Mouse (Mus musculus) testis, postnatal 10 days (tissue): Measurements from ENCODE around the gene Tph2.
A peak's percentile ranks its signal among the peaks of the same experiment; 100 is the strongest.
"Not testable (repeated sequence)": the region's sequence is repeated elsewhere in the genome, so short reads cannot be mapped to it uniquely, and the experiment has no call there.

Experiments used
- DNase-seq: peaks from one replicate; pipeline ENCODE4 v3.0.0; 2021; ENCODE audit warnings: low spot score

The Tph2 gene

DNA sequence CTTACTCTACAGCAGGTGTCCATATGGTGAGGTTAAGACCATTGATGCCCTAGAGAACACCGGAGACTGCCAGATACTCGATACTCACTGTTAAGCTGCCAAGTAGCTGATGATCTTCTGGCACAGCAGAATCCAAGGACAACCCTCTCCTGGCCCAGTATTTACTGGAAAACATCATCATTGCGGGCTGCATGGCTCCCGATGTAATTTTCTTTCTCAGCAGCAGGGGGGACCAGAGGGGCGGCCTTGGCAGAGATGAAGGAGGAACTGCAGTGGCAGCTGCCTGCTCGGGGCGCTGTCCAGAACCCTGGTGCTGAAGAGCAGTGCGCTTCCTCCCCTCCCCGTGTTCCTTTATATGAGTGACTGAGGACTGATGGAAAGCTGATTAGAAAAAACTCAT is at the start of gene Tph2:
Gene Tph2, minus strand, starts transcription at position 326 of the 400 bp plus-strand sequence.
- peak; percentile 90 for DNase-seq

DNA sequence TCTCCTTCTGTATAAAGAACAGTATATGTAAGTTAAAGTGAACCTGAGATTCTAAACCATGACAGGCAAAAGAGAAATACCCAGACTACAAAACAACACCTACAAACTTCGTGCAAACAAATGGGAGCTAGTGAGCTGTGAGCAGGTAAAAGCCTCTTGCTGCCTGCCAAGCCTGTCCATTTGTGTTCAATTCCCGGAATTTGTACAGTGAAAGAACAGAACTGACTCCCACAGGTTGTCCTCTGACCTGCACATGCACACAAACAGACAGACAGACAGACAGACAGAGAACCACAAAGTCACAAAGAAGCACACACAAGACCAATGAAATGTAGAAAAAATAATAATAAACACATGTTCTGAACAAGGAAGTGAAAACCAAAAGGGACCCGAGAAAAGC is 49.0 kb upstream of the Tph2 start:
- no peak for DNase-seq

DNA sequence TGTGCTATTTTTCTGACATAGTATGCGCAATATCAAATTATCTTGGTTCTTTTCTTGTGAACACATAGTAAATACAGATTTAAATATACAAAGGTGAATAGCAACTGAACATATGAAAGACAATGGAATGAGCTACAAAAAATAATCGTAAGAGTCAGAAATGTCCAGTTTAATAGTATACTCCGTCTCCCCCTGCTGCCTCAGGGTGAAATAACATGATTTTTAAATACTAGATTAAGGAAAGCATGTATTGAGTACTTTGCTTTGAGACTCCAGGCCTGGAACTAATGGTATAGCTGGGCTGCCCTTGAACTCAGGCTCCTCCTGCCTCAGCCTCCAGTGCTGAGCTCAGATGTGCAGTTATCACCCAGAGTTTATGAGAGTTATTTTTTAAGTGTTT is 47.7 kb upstream of the Tph2 start:
- DNase-seq = no peak

DNA sequence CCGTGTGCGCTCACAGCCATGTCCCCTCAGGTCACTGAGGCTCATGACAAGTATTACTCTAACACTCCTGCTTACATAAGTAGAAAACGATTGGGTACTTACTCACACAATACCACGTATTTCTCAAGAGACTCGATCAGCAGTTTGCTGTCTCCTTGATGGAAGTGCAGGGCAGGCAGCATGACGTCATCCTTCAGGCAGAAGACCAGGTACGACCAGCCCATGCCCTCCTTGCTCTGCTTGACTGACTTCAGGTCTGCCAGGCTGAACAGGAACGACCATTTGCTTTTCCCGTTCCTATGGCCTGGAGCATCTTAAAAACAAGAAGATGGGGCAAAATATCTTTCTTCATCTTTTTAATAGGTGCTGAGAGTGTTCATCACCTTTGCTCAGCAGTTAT is 44.2 kb upstream of the Tph2 start:
- no peak for DNase-seq

DNA sequence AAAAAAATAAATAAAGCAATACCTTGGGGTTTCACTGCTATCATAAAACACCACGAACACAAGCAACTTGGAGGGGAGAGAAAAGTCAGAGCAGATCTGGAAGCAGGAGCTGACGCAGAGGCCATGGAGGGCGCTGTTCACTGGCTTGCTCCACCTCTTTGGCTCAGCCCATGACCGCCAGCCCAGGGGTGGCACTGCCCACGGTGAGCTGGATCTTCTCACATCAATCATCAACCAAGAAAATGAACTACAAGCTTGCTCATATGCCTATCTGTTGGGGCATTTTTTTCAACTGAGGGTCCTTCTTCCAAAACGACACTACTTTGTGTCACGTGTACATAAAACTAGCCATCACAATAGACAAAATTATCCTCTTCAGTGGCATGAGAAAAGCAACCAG is 41.8 kb upstream of the Tph2 start:
- DNase-seq = no peak

DNA sequence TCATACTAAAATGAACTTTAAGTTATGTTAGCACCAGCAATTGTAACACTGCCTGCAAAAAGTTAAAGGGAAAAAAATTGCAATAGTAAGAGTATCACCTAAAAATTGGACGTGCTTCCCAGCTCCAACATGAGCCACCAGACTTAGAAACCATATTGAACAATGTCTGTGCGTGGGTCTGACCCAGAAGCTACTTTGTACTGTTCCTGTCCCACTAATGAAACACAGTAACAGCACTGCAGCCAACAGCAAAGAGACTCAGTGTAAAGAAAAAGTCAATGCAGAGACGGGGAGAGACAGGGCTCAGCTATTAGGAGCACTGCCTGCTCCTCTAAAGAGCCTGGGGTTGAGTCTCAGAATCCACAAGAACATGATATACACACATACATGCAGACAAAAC is 39.0 kb upstream of the Tph2 start:
- no peak for DNase-seq

DNA sequence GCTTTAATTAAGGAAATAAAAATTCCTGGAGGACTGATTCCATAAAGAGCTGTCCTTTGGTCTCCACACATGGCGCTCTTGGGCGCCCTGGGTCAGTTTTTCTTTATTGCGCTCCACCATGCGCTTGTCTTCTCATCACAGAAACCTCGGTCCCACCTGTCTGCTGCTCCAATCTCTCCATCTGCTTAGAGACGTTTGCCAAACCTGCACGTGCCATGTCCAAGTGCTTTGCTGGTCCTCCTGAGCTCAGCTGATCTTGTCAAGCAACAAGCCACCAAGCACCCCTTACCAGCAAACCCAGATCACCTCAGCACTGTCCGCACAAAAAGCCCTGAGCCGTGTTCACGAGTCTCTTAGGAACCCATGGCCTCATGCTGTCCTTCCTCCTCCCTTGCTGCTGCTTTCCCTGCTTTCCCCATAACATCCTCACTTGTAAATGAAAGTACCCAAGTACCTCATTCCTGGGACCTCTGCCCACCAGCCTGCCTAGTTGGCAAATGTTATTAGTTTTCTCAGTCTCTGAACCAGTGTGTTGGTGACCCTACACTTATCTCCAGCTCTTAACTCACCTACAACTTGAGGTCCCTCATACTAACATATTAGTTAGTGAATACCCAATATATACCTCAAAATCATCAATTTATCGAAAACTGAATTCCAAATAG is 28.2 kb upstream of the Tph2 start:
- DNase-seq = no peak

DNA sequence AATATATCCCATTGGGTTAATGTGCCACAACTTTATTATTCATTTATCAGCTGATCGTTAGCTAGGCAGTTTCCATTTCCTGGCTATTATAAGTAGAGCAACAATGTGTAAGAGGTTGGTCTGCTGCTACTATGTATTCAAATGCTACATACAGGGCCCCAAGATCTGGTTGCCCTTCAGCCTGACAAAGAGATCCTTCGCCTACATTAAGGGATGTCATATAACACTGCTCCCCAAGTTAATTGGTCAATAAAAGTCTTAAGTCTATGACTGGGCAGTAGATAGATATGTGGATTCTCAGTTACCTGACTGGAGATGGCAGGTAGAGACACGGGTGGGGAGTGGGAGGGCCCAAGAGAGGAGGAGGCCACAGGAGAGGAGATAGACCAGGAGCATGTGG is 21.0 kb upstream of the Tph2 start:
- no peak for DNase-seq

DNA sequence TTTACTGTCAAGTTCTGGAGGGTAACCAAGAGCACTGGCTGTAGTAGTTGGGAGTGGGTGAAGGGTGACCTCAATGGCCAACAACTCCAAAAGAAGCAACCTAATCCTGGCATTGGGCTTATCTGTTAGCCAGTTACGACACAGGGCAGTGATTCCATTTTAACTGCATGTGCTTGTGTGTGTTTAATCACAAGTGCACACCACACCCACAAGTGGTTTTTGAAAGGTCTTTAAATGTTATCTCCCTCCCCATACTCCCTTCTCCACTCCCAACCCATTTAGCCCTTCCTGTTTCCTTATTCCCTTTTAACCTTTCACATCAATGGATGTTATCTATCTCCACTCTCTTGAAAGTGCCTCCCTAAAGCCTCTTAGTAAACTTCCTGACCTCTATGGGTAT is 20.5 kb upstream of the Tph2 start:
- DNase-seq = no peak

DNA sequence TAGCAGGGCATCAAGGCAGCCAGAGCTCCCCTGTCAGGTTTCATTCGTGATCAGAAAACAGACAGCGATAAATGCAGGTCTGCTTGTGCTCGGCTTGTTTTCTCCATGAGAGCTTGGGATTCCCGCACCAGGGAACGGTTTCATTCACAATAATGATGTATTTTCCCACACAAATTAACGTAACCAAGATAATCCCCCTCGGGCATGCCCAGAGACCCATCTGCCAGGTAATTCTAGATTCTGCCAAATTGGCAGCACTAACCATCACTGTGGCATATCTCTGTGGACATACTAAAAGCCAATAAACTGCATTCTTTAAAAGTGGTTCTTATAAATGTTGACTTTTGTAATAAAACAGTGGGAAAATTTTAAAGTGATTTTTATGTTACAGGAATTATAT is 6.4 kb upstream of the Tph2 start:
- DNase-seq = no peak

DNA sequence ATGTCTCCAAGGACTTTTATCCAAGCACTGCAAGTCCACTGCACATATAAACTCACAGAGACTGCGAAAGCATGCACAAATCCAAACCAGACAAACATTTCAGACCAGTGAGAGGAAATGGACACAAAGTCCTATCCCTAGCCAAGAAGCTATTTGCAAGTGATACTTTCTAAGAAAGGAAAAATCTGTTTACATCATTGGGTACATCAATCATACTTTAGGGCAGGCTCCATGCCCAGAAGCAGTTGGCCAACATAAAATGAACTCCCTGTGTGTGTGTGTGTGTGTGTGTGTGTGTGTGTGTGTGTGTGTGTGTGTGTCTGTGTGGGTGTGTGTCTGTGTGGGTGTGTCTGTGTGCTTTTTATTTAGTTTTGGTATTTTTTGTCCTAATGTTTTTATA is 2.6 kb upstream of the Tph2 start:
- no peak for DNase-seq

DNA sequence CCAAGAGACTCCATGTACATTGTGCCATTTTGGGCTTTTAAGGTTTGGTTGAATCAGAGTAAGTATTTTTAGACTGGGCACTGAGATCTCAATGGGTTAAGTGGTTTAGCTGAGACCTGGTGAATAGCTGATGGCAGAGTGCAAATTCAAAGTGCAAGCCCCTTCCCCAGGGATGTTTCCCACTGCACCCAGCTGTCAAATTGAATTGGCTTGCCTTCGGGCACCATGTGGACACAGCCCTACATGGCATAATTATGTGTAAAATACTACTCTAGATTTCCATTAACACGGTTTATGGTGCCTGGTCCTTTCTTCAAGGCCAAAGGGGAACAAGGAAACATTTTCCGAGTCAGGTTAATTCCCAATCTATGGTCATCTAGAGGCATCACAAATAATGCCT is 3.8 kb downstream of the Tph2 start:
- DNase-seq = no peak

DNA sequence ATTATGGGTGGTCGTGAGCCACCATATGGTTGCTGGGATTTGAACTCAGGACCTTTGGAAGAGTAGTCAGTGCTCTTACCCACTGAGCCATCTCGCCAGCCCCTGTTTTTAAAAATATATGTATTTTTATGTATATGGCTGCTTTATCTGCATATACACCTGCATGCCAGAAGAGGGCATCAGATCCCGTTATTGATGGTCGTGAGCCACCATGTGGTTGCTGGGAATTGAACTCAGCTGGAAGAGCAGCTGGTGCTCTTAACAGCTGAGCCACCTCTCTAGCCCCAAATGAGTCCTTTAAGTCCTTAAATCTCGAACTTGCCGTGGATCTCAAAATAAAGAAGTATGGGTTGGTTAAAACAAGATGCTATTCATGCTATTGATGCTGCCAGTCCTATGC is 6.8 kb downstream of the Tph2 start:
- not testable (repeated sequence) for DNase-seq

DNA sequence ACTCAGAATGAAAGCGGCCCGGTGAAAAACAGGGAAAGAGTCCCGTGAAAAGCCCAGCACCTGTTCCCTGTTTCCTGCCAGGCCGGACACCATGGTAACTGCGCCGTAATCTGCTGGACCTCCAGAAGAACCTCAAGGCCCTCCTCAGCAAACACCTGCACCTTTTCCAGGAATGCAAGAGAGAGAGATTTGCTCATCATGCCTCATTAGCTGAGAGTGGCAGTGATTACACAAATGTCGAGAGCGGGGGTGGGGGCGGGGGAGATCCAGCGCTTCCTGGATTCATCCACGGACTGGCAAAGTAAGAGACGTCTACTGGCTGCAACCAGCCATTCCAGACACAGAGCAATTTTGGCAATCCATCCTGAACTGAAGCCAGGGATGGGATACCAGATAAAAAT is 9.2 kb downstream of the Tph2 start:
- no peak for DNase-seq

DNA sequence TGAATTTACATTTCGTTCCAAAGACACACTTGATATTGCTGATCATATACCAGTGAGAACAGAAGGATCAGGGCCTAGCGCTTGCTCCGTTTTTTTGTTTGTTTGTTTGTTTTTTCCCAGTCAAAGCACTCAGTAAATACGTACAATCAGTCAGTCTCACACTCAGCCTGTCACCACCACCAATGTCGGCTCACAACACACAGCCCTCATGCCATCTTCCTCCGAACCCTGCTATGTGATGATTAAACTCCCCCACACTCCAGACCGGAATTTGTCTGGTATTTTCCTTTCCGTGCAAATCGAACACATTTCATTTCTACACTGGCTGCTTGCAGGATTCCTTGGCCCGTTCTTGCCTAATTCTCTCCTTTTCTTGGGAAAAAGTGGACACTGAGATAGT is 11.5 kb downstream of the Tph2 start:
- DNase-seq = no peak

DNA sequence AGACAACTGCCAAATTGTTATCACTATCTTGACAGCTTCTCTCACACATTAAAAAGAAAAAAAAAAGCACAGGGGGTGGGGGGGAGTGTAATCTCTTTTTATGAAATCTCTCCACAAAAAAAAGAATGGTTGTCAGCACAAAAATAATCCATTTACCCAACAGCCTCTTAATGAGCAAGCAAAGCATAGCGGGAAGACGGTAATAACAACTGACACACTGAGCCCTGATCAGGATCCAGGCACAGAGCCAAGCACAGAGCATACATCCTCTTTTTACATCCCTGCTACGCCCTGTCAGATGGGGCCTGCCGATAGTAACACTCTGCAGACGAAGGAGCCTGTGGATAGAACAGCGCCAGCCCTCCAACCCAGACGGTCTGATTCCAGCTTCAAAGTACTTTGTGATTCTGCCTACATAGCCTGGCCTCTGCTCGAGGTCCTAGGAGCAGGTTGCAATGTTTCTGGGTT is 13.4 kb downstream of the Tph2 start:
- DNase-seq = no peak

DNA sequence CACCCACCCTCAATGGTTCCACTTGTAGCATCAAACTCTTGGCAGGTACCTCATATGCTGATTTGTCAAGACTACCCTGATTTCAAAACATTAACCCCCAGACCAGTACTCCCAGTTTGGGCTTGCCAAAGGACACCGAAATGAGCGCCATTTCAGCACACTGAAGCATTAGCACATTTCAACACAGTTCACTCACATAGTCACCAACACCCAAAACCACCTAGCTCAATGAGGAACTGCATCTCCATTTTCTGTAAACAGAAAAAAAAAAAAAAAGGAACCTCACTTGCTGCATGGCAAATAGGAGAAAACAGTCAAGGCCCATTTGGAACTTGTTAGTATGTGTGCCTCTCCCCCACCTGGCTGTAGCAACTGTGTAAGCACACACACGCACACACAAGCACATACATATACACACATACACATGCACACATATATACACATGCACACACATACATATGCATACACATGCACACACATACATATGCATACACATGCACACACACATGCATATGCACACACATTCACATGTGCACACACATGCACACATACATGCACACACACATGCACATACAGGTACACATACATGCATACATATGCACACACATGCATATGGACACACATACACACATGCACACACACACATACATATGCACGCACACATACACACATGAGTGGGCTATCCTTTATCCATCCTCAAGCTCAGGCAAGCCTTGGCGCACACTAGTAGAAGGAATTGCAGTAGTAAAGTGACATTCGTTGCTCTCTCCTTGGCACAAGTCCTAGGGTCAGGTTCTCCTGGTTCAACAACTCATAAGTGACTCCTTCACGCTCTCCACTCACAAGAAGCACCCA is 14.1 kb downstream of the Tph2 start:
- no peak for DNase-seq

DNA sequence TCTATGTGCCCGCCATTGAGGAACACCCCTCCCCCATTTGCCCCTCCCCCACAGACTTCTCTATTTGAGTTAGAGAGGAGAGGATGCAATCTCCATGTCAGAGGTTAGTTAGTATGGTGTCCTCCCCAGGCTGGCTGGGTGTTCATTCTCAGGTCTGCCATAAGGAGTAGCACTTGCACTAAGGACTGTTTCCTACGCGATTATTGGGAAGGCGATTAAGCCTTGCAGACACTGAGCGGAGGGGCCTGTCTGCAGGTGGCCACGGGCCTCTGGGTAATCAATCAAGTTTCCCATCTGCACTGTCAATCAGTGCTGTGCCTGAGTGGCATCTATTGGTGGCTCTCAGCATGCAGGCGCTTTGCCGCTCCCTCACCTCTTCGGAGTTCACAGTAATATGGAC is 15.4 kb downstream of the Tph2 start:
- no peak for DNase-seq

DNA sequence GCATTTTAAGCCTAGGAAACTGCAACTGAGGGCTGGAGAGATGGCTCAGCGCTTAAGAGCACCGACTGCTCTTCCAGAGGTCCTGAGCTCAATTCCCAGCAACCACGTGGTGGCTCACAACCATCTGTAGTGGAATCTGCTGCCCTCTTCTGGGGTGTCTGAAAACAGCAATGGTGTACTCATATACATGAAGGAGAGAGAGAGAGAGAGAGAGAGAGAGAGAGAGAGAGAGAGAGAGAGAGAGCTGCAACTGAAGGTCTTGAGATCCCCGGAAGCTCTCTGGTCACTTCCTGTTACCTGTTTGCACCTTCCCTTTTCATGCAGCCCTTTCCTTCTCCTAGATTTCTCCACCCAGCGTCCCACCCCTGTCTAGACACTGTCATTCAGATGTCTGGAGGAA is 24.5 kb downstream of the Tph2 start:
- DNase-seq = no peak

DNA sequence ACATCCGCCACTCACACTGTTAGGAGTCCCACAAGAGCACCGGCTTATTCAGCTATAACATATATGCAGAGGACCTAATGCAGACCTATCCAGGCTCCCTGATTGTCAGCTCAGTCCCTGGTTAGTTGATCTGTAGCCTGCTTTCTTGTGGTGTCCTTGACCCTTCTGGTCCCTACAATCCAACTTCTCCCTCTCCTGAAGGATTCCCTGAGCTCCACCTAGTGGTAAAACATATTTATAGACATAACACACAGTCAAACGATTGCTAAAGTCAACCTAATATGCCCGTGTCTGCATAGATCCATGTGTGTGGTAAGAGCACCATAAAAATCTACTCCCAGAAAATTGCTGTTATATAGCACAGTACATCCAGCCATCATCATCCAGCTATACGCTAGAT is 37.5 kb downstream of the Tph2 start:
- no peak for DNase-seq

DNA sequence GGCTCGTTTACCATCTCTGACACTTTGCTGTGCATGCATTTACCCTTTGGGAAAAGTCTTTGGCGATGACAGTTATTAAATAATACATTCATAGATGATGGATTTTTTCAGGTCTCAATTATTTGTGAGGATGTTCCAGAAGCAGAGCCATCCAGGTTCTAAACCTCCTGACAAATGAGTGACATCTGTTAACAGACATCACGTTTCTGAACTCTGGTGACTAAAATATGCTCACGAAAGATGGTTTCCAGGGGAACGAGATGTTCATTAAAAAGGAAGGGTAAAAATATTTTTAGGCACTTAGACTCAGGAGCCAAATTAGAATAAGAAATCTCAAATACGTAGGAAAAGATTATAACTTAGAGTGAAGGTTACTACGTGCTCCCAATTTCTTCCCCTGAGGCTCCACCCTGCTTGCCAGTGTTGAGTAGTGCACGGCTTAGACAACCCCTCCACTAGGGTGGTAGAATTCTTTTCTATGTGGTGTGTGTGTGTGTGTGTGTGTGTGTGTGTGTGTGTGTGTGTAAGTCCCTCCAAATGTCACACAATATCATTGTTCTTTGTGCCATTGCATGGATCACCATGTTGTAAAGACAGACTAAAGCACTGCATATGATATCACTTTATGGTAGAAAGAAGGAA is 38.4 kb downstream of the Tph2 start:
- no peak for DNase-seq

DNA sequence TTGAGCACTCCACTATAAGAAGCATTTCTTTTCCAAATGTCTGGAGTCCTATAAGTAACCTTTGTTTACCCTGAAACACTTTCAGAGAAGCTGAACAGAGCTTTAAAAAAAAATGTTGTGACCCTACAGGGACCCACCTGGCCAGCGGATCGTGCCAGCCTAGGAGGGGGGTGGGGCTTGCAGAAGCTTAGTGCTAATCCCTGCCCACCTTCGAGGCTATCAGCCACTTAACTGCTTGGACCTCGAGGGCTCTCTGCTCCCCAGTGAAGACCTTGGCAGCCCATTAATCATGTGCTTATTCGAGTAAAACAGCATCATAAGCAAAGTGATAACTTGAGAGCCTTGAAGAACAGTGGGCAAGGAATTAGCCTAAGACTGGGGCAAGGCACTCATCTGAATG is 40.3 kb downstream of the Tph2 start:
- no peak for DNase-seq

DNA sequence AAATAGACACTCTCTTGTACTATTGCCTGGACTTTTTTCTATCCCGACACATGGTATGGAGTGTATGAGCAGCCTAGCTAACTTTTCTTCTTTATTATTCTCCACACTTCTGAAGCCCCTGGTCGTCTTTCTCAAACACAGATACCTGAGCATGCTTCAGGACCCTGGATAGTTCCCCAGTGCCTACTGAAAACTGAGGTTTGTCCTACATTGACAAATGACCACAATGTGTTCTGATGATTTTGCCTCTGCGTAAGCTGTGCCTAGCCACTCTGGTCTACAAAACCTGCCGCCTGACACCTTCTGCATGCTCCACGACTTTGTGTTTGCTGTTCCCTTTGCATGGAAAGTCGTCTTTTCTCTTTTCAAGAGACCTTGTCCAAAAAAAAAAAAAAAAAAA is 41.2 kb downstream of the Tph2 start:
- DNase-seq = peak; percentile 45
